Mouse (Mus musculus) right cerebral cortex, postnatal 25 days (tissue): ENCODE results near the gene Them5.

Experiments used
- DNase-seq: peaks from one replicate; pipeline ENCODE4 v3.0.0; 2022

Gene Them5

DNA sequence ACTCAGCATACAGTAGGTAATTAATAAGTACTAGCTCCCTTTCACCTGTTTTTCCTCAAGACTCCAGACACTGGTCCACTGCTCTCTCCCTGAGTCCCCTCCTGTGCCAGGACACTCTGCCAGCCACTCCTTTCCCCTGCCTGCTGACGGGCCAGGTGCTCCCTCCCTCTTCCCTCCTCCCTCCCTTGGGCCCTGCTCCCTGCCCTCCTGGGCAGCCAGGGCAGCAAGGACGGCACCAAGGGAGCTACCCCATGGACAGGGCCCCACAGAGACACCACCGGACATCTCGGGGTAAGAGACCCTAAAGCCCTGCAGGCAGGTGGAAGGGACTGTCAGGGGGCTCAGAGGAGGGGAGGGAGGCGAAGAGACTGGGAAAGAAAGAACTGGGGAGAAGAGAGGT is 30.7 kb downstream of the Them5 start, which contains the start of gene Rorc:
TSS of gene Rorc (plus strand) at position 154 of the 400 bp plus-strand sequence.
- DNase-seq: no peak

DNA sequence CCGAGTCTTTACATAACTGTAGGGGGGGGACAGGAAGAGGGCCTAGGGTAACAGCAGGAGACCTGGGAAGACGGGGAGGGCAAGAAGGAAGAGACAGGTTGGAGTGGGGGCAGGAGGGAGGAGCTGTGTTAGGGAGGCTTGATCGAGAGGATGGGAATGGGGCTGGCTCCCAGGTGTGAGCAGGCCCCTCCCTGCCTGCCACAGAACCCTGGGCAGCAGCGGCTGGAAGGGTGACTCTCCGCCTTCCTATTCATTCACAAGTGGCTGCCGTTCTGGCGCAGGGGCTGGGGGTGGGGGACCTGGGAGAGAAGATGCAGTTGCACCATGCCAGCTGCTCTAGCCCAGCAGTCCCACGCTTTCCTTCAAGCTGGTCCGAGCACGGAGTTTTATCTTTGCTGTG is 31.2 kb downstream of the Them5 start:
- peak; percentile 17 for DNase-seq

DNA sequence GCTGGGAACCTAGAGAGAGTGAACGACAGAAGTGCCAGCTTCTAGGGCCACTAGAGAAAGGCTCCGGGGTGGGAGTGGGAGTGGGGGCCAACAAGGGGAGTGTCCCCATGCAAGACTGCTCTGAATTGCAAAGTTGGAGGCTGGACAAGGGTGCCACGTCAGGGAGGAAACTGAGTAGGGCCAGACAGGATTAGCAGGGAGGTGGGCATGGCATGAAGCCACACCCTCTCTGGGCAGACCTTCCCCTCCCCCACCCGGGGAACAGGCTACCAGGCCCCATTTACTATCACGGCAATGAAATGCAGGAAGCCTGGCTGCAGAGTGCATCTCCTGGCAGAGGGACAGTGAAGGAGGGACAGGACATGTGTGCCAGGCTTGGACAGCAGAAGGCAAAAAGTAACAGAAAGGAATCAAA is 31.7 kb downstream of the Them5 start:
- DNase-seq: no peak

DNA sequence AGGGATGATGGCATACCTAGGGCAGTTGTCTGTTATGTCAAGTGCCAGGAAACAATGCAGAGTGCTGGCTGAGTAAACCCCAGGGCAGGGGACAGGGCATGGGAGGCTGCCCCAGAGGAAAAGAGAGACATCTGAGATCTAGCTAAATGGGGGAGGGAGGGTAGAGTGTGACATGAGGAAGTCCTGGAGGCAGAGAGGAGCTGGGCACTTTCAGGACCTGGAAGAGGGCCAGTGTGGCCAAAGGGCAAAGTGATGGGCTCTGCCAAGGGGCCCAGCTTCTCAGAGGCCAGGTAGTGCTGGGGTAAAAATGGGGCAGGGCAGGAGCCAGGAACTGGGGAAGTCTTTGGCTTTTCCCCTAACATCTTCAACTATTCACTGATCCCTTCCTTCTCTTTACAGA is 32.7 kb downstream of the Them5 start:
- DNase-seq: no peak

DNA sequence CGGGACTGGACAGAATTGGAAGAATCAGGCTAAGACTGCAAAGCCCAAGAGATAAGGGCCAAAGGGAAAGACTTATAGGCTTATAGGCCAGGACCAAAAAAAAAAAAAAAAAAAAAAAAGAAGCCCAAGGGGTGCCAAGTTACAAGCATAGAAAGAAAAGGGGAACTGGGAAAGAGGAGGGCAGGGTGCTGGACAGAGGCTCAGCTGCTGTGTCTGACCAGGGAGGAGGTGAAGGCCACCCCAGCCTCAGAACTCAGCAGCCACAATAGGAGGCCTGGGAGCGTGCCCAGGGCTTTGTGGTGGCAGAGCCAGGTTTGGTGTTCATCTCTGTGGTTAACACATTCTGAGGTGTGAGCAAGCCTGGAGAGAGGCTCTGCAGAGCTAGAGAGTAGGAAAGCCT is 33.2 kb downstream of the Them5 start:
- DNase-seq: no peak

DNA sequence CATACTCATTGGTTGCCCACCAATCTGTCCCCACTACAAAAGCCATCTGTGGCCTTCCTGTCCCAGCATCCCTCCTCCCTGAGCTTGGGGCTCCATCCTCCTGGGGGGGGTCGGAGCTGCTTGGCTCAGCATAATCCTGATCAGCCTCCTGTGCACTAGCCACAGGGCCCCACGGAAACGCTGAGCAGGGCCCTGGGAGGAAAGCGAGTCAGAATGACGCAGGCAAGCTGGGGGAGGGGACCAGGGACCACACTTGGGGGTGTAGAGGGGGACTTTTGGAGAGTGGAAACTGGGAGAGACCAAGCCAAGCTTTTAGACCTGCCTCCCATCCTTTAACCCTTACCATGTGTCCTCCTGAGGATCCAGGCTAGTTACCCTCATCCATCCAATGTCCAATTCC is 34.0 kb downstream of the Them5 start:
- DNase-seq: no peak

DNA sequence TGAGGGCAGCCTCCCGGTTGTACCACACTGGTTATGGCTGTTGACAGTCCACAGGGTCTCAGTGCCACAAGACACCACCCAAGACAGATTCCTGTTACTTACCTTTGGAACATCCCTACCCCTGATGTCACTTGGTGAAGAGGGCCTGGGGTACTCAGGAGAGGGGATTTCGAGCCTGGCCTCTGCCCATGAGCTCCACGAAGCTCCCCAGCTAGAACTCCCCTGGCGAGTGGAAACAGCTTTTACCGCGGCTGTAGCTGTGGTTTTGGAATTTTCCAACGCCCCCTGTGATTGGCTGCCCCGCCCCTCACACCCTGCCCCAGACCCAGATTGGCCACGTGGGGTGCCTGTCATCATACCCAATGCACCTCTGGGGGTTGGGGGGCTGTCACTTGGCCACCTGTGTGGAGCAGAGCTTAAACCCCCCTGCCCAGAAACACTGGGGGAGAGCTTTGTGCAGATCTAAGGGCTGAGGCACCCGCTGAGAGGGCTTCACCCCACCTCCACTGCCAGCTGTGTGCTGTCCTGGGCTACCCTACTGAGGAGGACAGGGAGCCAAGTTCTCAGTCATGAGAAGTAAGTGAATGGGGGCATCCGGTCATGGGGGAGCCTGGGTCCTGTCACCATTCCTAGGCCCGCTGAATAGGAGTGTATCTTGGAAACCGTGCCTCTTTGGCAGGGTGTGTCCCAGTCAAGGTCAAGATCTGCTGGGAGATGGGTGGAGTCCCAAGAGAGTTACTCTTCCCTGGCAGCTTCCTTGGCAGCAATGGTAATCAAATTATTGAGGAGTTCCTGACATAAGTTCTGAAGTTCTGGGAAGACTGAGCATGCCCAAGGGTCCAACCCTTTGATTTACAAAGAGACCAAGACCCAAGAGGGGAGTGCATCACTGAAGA is 35.4 kb downstream of the Them5 start:
- DNase-seq: no peak

DNA sequence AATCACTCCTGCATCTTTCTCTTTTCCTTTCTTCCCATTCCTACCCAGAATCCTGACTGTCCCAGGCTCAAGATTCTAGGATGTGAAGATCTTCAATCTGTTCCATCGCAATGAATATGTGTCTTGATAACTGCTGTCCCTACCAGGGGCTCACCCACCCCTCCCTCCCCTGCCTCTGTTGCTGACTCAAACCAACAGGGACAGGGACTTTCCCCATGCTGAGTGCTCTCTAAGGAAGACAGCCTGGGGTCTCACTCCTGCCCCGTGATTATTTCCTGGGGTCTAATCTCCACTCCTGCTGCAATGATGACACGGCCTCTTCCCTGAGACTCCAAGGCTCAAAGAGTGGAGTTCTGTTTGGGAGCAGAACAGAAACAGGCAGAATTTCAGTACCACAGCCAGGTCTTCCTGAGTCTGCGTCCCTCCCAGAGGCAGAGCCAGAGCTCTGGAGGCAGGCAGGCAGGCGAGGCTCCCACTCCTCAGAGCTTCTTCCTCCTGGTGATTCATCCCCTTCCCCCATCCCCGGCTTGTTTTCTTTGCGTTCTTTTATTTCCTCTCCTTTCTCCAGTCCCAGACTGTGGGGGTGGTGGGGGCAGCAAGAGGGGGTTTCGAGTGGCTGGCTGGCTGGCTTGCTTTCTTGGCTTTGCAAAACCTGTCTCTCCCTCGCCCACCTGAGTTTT is 38.1 kb downstream of the Them5 start:
- DNase-seq: peak; percentile 26

DNA sequence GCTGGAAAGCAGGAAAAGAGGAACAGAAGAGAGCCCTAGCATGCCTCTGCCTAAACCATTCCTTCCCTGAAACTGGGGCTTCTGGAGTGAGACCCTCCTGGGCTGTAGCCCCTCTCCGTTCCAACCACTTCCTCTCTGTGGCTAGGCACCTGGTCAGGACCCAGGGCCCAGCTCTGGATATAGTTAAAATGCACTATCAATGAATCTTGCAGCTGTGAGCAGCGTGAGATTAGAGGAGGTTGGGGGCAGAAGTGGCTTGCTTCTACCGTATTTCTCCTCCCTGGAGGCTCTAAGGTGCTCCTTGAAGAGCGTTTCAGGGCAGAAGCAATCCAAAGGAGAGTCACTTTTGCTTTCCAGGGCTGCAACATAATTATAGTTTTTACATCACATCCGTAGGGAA is 40.4 kb downstream of the Them5 start:
- no peak for DNase-seq

DNA sequence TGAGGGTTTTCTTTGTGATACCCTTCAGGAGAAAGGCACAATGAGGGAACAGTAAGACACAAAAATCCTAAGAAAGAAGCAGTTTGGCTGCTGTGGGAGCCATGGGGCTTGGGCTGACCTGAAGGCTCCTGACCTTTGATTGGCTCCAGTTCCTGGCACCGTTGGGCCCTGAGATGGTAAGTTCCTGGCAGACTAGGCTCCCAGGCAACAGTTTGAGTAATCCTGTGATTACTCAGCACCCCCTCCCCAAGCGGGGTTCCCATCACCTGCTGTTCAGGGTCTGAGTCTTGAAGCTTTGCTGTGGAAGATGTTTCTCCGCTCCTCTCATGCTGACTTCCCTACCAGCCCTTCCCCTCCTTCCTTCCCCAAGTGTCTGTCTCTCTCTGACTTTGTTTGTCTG is 41.6 kb downstream of the Them5 start:
- no peak for DNase-seq

DNA sequence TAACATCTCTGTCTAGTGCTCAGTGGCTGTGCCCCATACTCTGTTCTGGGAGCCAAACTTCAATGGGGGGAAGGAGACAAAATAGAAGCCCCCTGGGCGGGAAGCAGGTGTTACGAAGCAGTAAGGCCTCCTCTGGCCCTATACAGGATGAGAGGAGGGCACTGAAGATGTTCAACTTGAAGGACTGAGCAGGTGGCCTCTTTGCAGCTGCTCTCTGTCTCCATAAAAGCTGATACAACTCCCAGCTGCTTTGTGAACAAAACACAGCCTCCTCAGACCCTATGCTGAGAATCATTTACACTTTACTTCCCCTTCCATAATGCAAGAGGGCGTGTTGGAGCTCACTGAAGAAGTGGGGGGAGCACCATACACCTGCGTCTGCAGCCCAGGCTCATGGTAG is 44.8 kb downstream of the Them5 start:
- DNase-seq: no peak

DNA sequence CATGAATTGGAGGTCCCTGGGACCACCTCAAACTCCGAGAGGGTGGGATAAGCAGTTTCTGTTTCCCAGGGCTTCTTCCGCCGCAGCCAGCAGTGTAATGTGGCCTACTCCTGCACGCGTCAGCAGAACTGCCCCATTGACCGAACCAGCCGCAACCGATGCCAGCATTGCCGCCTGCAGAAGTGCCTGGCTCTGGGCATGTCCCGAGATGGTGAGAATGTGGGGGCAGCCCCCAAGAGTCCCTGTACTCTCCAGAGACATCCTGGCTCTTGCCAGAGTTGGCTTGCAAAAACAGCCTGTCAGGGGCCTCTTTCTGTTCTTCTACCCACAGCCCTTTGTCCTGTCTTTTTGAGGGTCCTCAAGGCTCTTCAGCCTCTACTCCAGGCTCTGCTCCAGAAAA is 45.5 kb downstream of the Them5 start:
- no peak for DNase-seq

DNA sequence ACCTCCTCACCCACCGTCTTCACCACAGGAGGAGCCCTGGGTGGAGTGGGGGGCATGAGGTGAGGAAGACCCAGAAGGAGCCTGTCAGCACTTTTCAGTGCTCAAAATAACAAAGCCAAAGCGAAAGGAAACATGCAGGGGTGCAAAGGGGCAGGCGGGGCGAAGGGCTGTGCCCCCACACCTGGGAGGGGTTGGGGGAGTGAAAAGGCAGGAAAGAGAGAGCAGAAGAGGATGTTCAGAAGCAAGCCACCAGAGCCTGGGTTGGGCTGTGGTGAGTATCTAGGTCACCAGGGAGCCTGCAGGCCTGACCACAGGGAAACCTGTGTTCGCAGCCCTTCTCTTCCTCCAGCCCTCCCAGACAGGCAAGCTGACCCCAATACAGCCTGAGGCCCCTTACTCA is 46.1 kb downstream of the Them5 start:
- no peak for DNase-seq

DNA sequence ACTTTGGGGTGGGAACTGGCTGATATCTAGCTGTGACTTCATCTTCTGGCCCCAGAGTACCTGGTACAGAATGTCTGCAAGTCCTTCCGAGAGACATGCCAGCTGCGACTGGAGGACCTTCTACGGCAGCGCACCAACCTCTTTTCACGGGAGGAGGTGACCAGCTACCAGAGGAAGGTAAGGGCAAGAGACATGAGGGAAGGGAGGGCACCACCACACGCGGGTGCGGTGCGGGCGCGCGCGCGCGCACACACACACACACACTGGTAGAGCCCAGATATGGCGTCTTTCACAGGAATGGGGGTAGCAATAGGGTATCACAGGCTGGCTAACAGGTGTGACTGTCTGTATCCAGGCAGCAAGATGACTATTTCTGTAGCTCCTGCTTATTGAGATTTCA is 47.5 kb downstream of the Them5 start:
- no peak for DNase-seq

DNA sequence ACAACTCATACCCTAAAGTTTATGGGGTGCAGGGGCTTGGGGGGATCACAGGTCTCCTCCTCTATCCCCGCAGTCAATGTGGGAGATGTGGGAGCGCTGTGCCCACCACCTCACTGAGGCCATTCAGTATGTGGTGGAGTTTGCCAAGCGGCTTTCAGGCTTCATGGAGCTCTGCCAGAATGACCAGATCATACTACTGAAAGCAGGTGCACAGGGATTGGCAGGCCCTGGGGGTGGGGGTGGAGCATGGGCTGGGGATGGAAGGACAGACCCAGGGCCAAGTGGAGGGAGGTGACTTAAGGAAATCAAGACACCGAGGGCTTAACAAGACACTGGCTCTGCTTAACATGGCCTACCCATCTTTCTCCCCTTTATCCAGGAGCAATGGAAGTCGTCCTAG is 49.1 kb downstream of the Them5 start:
- no peak for DNase-seq

DNA sequence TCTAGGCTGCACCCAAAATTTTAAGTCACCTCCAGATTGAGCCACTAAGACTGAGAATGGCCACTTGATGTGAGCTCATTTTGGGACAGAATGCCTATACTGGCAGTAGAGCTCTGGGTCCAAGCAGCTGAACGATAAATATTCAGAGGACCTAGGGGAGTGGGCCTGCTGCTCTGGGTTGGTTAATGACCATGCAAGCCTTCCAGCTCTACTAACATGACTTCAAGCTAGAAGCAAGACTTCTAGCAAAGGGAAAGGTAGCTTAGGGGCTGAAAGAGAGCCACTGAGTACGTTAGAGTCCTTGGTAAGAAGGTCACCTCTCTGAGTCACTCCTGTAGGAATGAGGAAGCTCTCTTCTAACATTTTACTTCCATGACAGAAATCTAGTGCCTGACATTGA is 50.2 kb downstream of the Them5 start:
- no peak for DNase-seq

DNA sequence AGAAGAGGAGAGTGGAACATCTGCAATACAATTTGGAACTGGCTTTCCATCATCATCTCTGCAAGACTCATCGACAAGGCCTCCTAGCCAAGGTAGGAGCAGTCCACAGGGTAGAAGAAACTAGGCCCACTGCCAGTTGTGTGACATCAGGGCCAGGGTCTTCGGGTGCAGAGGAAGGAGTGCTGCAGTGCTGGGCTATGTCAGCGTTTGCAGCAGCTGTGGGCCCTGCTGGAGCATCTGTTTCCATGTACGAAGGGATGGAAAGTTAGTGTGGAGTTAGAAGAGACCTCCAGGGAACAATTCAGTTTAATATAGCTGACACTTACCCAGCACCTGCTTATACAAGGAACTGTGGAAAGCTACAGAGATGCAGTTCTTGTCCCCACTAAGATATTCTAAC is 51.1 kb downstream of the Them5 start:
- no peak for DNase-seq

DNA sequence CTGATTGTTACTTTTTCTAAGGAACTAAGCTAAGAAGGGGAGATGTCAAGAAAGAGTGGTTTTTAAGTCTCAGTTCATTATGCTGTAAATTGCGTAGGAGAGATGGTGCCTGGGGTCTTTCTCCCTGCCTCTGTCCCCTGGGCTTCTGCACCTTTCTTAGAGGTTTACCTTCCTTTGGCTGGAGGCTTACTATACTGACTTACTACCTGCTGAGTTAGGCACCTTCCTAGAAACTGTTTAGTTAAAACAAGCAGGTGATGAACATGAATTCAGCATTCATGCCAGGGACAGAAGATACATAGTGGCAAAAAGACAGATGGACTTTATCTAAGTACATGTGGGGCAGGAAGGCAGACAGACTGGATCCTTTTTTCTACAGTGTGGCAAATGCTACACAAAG is 54.4 kb downstream of the Them5 start:
- DNase-seq: no peak

DNA sequence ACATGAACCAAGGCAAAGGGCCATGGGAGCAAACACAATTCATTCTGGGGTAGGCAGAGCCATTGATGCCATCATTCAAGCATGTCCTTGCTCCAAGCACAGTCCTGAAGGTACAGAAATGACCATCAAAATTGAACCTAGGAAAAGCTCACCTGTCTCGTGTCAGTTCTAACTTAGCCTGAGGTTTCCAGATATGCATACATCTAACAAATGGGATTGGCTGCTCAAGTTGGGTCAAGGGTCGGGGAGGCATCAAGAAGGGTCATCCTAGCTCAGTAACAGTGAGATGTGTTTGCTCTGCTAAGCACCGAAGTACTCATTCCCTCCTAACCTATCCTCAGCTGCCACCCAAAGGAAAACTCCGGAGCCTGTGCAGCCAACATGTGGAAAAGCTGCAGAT is 55.0 kb downstream of the Them5 start:
- no peak for DNase-seq
